ENCODE assay signal across 8 mouse cellular contexts in the genomic region with DNA sequence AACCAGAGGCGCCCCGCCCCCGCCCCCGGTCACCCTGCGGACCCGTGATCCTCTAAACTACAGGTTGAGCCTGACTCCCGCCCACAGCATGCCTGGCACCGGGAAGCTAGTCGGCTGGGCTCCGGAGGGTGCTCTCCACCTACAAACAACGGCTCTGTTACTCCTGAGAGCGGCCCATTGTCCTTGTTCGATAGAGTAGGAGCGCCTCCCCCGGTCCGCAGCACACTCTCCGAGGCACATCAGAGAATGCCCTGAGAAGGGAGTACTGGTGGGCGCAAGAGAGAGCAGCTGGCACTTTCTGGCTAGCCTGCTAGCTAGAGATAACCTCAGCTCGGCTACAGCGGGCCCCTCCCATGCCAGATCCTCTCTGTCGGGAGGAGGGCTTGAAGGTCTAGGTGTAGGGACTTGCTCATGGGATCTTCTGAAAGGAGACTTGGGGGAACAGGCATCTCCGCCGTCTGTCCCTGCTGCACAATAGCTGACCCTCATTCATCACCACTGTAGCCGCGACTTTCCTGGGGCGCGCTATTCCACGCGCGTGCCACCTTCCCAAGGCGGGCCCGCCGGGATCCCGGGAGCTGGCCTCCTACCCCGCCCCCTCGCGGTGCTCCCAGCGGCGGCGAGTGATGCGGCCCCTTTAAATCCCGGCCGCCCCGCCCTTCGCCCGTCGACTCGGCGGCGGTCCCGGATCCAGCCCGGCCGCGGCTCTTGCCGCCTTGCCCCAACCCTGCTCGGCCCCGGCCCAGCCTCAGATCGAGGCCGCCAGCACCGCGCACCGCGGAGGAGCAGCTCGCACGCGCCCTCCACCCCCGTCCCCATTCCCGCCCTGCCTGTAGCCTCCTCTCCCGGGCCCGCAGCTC. TPM values are rescaled to one million over a fixed set of nuclear protein-coding genes. Genes with fewer than 3 reads are reported as not detected.
DNase-seq lines count a peak whose midpoint lies in the region; ATAC-seq and TF ChIP-seq lines count a peak whose summit lies in the region.

No protein-coding gene starts in this region.

- peak overlapping the region; percentile 95 for H3K4me2 ChIP-seq in heart, embryonic 13.5 days
- H3K4me2 ChIP-seq in kidney, postnatal 0 days (ENCODE audit: low read length), result peak overlapping the region; percentile 95
- peak overlapping the region; percentile 86 for H3K4me2 ChIP-seq in liver, embryonic 15.5 days
- H3K4me2 ChIP-seq in neural tube, embryonic 12.5 days (replicated peaks), result peak overlapping the region; percentile 90

- H3K9me3 ChIP-seq in heart, embryonic 13.5 days, result no peaks in the 10 kb centered on the region
- no peaks in the 10 kb centered on the region for H3K9me3 ChIP-seq in kidney, postnatal 0 days (replicated peaks; ENCODE audit: low read length)
- H3K9me3 ChIP-seq in liver, embryonic 15.5 days (replicated peaks), result no peaks in the 10 kb centered on the region
- no peaks in the 10 kb centered on the region for H3K9me3 ChIP-seq in neural tube, embryonic 12.5 days

- H3K27me3 ChIP-seq in heart, embryonic 13.5 days (replicated peaks), result peaks cover 8% of the 10 kb centered on the region
- no peaks in the 10 kb centered on the region for H3K27me3 ChIP-seq in kidney, postnatal 0 days (ENCODE audit: insufficient read depth, low read length)
- no peaks in the 10 kb centered on the region for H3K27me3 ChIP-seq in liver, embryonic 15.5 days
- H3K27me3 ChIP-seq in neural tube, embryonic 12.5 days (replicated peaks), result no peaks in the 10 kb centered on the region; the same call in 1 of the 2 replicates
- no peaks in the 10 kb centered on the region for H3K27me3 ChIP-seq in testis, adult 2 months (ENCODE audit: control insufficient read depth, insufficient read depth, low read length)

- peak; percentile 66 for DNase-seq in brain, embryonic 18.5 days (ENCODE audit: low read depth, low spot score)
- DNase-seq in kidney, postnatal 0 days (ENCODE audit: low spot score), result peak; percentile 86

- H3K4me3 ChIP-seq in heart, embryonic 13.5 days, result peak overlapping the region; percentile 93
- peak overlapping the region; percentile 90 for H3K4me3 ChIP-seq in kidney, postnatal 0 days (replicated peaks; ENCODE audit: low read depth, low read length)
- H3K4me3 ChIP-seq in liver, embryonic 15.5 days (replicated peaks), result peak overlapping the region; percentile 94
- peak overlapping the region; percentile 96 for H3K4me3 ChIP-seq in neural tube, embryonic 12.5 days
- peak overlapping the region; percentile 84 for H3K4me3 ChIP-seq in testis, adult 2 months (ENCODE audit: control insufficient read depth, low read depth, low read length)

- TF ChIP-seq CTCF in kidney, postnatal 0 days (IDR thresholded peaks at IDR 0.05; ENCODE audit: low read depth), result peak; percentile 42
- no peak for TF ChIP-seq CTCF in testis, adult 2 months (IDR thresholded peaks at IDR 0.05; ENCODE audit: control insufficient read depth, insufficient read depth, insufficient replicate concordance, low read depth, low read length)

- H3K27ac ChIP-seq in heart, embryonic 13.5 days (replicated peaks), result peak overlapping the region; percentile 88
- peak overlapping the region; percentile 92 for H3K27ac ChIP-seq in kidney, postnatal 0 days
- H3K27ac ChIP-seq in liver, embryonic 15.5 days (replicated peaks), result peak overlapping the region; percentile 97
- peak overlapping the region; percentile 86 for H3K27ac ChIP-seq in neural tube, embryonic 12.5 days
- peak overlapping the region; percentile 61 for H3K27ac ChIP-seq in testis, adult 2 months (ENCODE audit: control insufficient read depth, insufficient read depth, low read depth, low read length)

- H3K9ac ChIP-seq in heart, embryonic 13.5 days, result peak overlapping the region; percentile 98
- H3K9ac ChIP-seq in kidney, postnatal 0 days (ENCODE audit: low read depth, low read length), result peak overlapping the region; percentile 98
- H3K9ac ChIP-seq in liver, embryonic 15.5 days, result peak overlapping the region; percentile 99
- H3K9ac ChIP-seq in neural tube, embryonic 12.5 days, result peak overlapping the region; percentile 99

- peak; percentile 38 for TF ChIP-seq POLR2A in testis, adult 2 months (IDR thresholded peaks at IDR 0.05; ENCODE audit: control insufficient read depth, low read depth, low read length)

- under 1% methylated on average over 66 of the region's 70 CpGs for WGBS in heart, embryonic 13.5 days
- WGBS in kidney, postnatal 0 days, result 1% methylated on average over 68 of the region's 70 CpGs
- WGBS in liver, embryonic 15.5 days (ENCODE audit: insufficient replicate concordance), result under 1% methylated on average over 70 of the region's 70 CpGs
- under 1% methylated on average over 70 of the region's 70 CpGs for WGBS in neural tube, embryonic 12.5 days

- ATAC-seq in CD4-positive, CD25-positive, alpha-beta regulatory T cell, adult 4 months, result peak; percentile 56
- ATAC-seq in erythroblast, adult 5-6 weeks (replicated peaks; ENCODE audit: low FRiP score, poor library complexity, severe bottlenecking), result peak; percentile 87
- ATAC-seq in heart, embryonic 13.5 days (ENCODE audit: extremely low read depth, insufficient number of reproducible peaks, low FRiP score, low TSS enrichment), result peak; percentile 84
- peak; percentile 81 for ATAC-seq in kidney, postnatal 0 days (replicated peaks; ENCODE audit: low FRiP score, low read depth)
- peak; percentile 95 for ATAC-seq in liver, embryonic 15.5 days (ENCODE audit: insufficient read depth)
- peak; percentile 82 for ATAC-seq in neural tube, embryonic 12.5 days (ENCODE audit: low FRiP score, low read depth)

- H3K4me1 ChIP-seq in heart, embryonic 13.5 days, result peaks cover 43% of the 10 kb centered on the region
- peaks cover 35% of the 10 kb centered on the region for H3K4me1 ChIP-seq in kidney, postnatal 0 days (replicated peaks; ENCODE audit: insufficient read depth, low read length)
- peaks cover 67% of the 10 kb centered on the region for H3K4me1 ChIP-seq in liver, embryonic 15.5 days (replicated peaks)
- peaks cover 41% of the 10 kb centered on the region for H3K4me1 ChIP-seq in neural tube, embryonic 12.5 days
- H3K4me1 ChIP-seq in testis, adult 2 months (ENCODE audit: control insufficient read depth, insufficient read depth, low read length), result peaks cover 7% of the 10 kb centered on the region

- no peaks in the 10 kb centered on the region for H3K36me3 ChIP-seq in heart, embryonic 13.5 days
- H3K36me3 ChIP-seq in kidney, postnatal 0 days (ENCODE audit: insufficient read depth, low read length), result no peaks in the 10 kb centered on the region
- no peaks in the 10 kb centered on the region; the same call in 1 of the 2 replicates for H3K36me3 ChIP-seq in liver, embryonic 15.5 days (replicated peaks)
- H3K36me3 ChIP-seq in neural tube, embryonic 12.5 days, result 0 out of 2 replicates have a peak, but pooled peaks cover 3% of the 10 kb centered on the region
- no peaks in the 10 kb centered on the region for H3K36me3 ChIP-seq in testis, adult 2 months (ENCODE audit: control insufficient read depth, insufficient read depth, low read length)

RNA-seq across cellular contexts. Expression of a gene that starts 13.5 kb away (rescaled TPM):
- not detected for polyA plus RNA-seq in CD4-positive, CD25-positive, alpha-beta regulatory T cell, adult 4 months (2017; shearing (Covaris generic))
- not detected in 2 replicates for total RNA-seq in erythroblast, adult 5-6 weeks (2015; ENCODE audit: low replicate concordance)
- 2.2 TPM in 1 of 2 replicates, not detected in the other for total RNA-seq in erythroblast, adult 5-6 weeks (2017; ENCODE audit: low replicate concordance)
- polyA plus RNA-seq in heart, embryonic 13.5 days (2015; fragmentation: Nextera tagmentation; extraction: Ambion mirVana), result 1.1 and 2.9 TPM in 2 replicates
- polyA plus RNA-seq in kidney, postnatal 0 days (2015; fragmentation: Nextera tagmentation; extraction: Ambion mirVana), result 8.5 and 9.6 TPM in 2 replicates
- polyA plus RNA-seq in liver, embryonic 15.5 days (2015; fragmentation: Nextera tagmentation; extraction: Ambion mirVana), result 0.46 and 0.51 TPM in 2 replicates
- 0.32 and 1.4 TPM in 2 replicates for polyA plus RNA-seq in neural tube, embryonic 12.5 days (2016; fragmentation: Nextera tagmentation; extraction: Ambion mirVana)
- polyA plus RNA-seq in testis, adult 2 months (2012; rRNA removed), result 11.0 and 15.5 TPM in 2 replicates

RNA-seq across cellular contexts. Expression of a gene that starts 14.2 kb away (rescaled TPM):
- polyA plus RNA-seq in CD4-positive, CD25-positive, alpha-beta regulatory T cell, adult 4 months (2017; shearing (Covaris generic)), result 1 to 10 TPM; 1.1 to 1.7 TPM
- total RNA-seq in erythroblast, adult 5-6 weeks (2015; ENCODE audit: low replicate concordance), result 7.1 and 7.7 TPM in 2 replicates
- total RNA-seq in erythroblast, adult 5-6 weeks (2017; ENCODE audit: low replicate concordance), result 5.1 and 10.0 TPM in 2 replicates
- polyA plus RNA-seq in heart, embryonic 13.5 days (2015; fragmentation: Nextera tagmentation; extraction: Ambion mirVana), result 22.2 and 25.2 TPM in 2 replicates
- 53.4 and 62.1 TPM in 2 replicates for polyA plus RNA-seq in kidney, postnatal 0 days (2015; fragmentation: Nextera tagmentation; extraction: Ambion mirVana)
- 12.7 and 14.9 TPM in 2 replicates for polyA plus RNA-seq in liver, embryonic 15.5 days (2015; fragmentation: Nextera tagmentation; extraction: Ambion mirVana)
- 57.1 and 57.2 TPM in 2 replicates for polyA plus RNA-seq in neural tube, embryonic 12.5 days (2016; fragmentation: Nextera tagmentation; extraction: Ambion mirVana)
- 19.5 and 20.8 TPM in 2 replicates for polyA plus RNA-seq in testis, adult 2 months (2012; rRNA removed)

RNA-seq across cellular contexts. Expression of a gene that starts 14.3 kb away (rescaled TPM):
- polyA plus RNA-seq in CD4-positive, CD25-positive, alpha-beta regulatory T cell, adult 4 months (2017; shearing (Covaris generic)), result 10 to 100 TPM; 74.8 to 88.4 TPM
- 101 and 109 TPM in 2 replicates for total RNA-seq in erythroblast, adult 5-6 weeks (2015; ENCODE audit: low replicate concordance)
- 596 and 621 TPM in 2 replicates for total RNA-seq in erythroblast, adult 5-6 weeks (2017; ENCODE audit: low replicate concordance)
- polyA plus RNA-seq in heart, embryonic 13.5 days (2015; fragmentation: Nextera tagmentation; extraction: Ambion mirVana), result 265 and 277 TPM in 2 replicates
- 326 and 333 TPM in 2 replicates for polyA plus RNA-seq in kidney, postnatal 0 days (2015; fragmentation: Nextera tagmentation; extraction: Ambion mirVana)
- 161 and 189 TPM in 2 replicates for polyA plus RNA-seq in liver, embryonic 15.5 days (2015; fragmentation: Nextera tagmentation; extraction: Ambion mirVana)
- 241 and 245 TPM in 2 replicates for polyA plus RNA-seq in neural tube, embryonic 12.5 days (2016; fragmentation: Nextera tagmentation; extraction: Ambion mirVana)
- polyA plus RNA-seq in testis, adult 2 months (2012; rRNA removed), result 43.2 and 46.7 TPM in 2 replicates

RNA-seq across cellular contexts. Expression of a gene that starts 50.7 kb away (rescaled TPM):
- polyA plus RNA-seq in CD4-positive, CD25-positive, alpha-beta regulatory T cell, adult 4 months (2017; shearing (Covaris generic)), result 10 to 100 TPM in 1 of 2 experiments, 1 to 10 TPM in 1; 7.9 to 11.7 TPM
- total RNA-seq in erythroblast, adult 5-6 weeks (2015; ENCODE audit: low replicate concordance), result 6.7 and 9.8 TPM in 2 replicates
- total RNA-seq in erythroblast, adult 5-6 weeks (2017; ENCODE audit: low replicate concordance), result 2.8 and 4.0 TPM in 2 replicates
- 12.8 and 13.0 TPM in 2 replicates for polyA plus RNA-seq in heart, embryonic 13.5 days (2015; fragmentation: Nextera tagmentation; extraction: Ambion mirVana)
- 20.8 and 22.9 TPM in 2 replicates for polyA plus RNA-seq in kidney, postnatal 0 days (2015; fragmentation: Nextera tagmentation; extraction: Ambion mirVana)
- polyA plus RNA-seq in liver, embryonic 15.5 days (2015; fragmentation: Nextera tagmentation; extraction: Ambion mirVana), result 7.6 and 8.4 TPM in 2 replicates
- 22.4 and 25.4 TPM in 2 replicates for polyA plus RNA-seq in neural tube, embryonic 12.5 days (2016; fragmentation: Nextera tagmentation; extraction: Ambion mirVana)
- polyA plus RNA-seq in testis, adult 2 months (2012; rRNA removed), result 30.4 and 39.1 TPM in 2 replicates

Comparison
In these comparisons a context has a peak if more than half of its experiments do, and no peak if none do; other contexts are left out.
1. Peak in every context shown above with its lines: DNase-seq, ATAC-seq, H3K4me3 ChIP-seq and H3K27ac ChIP-seq.